Mouse (Mus musculus): ENCODE data around the gene Gm37240.

DNA sequence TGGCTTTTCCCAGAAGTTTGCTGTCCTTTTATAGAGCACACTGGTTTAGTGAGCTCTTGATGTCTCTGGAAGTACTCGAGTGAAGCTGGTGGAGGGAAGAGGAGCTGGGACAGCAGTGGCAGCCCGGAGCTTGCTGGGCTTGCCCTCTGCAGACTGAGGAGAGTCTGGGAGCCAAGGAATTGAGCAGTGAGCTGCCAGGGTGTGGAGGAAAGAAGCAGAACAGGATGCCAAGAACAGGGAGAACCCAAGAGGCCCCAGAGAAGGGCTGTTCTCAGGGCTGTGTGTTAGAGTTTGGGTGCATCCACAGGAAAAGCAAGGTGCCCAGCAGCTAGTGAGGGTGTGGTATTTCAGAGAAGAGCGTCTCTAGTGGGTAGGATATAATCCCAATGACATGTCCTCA lies 245.6 kb downstream of the Gm37240 start:
- TF ChIP-seq CTCF (IDR thresholded peaks at IDR 0.05; ENCODE audit: borderline replicate concordance, insufficient read depth, low read depth, low read length) (no peak), POLR2A (IDR thresholded peaks at IDR 0.05; ENCODE audit: borderline replicate concordance, insufficient read depth, low read length) (no peak)
